Mouse (Mus musculus): ENCODE data around the gene Fasl. TPM values are rescaled to one million over a fixed set of nuclear protein-coding genes. Genes with fewer than 3 reads are reported as not detected.

The Fasl gene
- polyA plus RNA-seq, 1 experiment = 1.1 TPM

DNA sequence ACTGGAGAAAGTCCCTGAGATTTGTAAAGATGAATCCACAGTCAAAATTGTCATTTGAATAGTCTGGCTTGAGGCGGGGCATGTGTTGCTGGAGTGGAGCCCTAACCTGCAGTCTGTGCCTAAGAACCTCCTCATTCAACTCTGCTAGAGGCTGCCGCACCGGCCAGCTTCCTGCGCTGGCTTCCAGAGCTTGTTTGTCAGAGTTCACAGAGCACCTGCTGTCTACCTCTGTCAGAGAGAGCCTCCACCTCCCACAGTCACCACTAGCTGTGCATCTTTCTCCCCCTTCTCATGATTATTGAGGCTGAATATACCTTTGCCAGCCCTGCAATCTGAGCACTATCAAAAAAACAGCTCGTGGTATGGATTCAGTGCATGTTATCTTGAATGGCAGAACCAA lies 22.4 kb downstream of the Fasl start:
- 11% methylated on average over 5 of the region's 5 CpGs for WGBS
- peak; percentile 44 to 51 for DNase-seq (ENCODE audit: low read depth in 1 of 2, low spot score in 2 of 2)
- TF ChIP-seq POLR2A (IDR thresholded peaks at IDR 0.05; ENCODE audit: low read depth, low read length) = no peak
- TF ChIP-seq CTCF (IDR thresholded peaks at IDR 0.05; ENCODE audit: extremely low read depth, insufficient read depth, insufficient read length, insufficient replicate concordance) = no peak

DNA sequence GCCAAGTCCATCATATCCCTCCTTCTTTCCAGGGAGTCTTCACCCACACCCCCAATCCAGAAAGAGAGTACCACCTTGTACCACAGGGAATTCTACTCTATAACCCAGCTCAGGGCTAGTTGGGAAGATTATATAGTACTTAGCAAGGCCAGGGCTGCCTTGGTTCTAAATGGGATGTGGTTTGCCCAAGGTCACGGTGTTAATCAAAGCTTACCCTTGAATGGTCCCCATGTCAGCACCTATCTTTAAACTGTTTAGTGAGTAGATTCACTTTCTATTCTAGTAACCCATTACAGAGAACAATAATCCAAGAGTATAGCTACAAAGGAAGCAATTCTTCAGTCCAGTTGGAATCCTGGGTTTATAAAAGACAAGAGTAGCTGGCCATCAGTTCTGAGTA lies 23.3 kb downstream of the Fasl start:
- Histone ChIP-seq H3K36me3 (ENCODE audit: control insufficient read depth, insufficient read depth, low read length) (no peaks in the 10 kb centered on the region), H3K4me3 (ENCODE audit: extremely low read depth, insufficient read depth, insufficient read length) (no peak overlapping the region), H3K27me3 (ENCODE audit: control insufficient read depth, insufficient read depth, low read length) (no peaks in the 10 kb centered on the region), H3K4me1 (ENCODE audit: control insufficient read depth, insufficient read depth, insufficient read length) (peaks cover 18% of the 10 kb centered on the region), H3K27ac (ENCODE audit: insufficient read depth, low read length) (peak overlapping the region; percentile 52)
- no peak for TF ChIP-seq POLR2A (IDR thresholded peaks at IDR 0.05; ENCODE audit: low read depth, low read length)
- no peak for TF ChIP-seq CTCF (IDR thresholded peaks at IDR 0.05; ENCODE audit: extremely low read depth, insufficient read depth, insufficient read length, insufficient replicate concordance)
- DNase-seq (ENCODE audit: low read depth in 1 of 2, low spot score in 2 of 2) = no peak
- WGBS = 36% methylated on average over 1 of the region's 1 CpGs

More for the DNA sequence above, 22.4 kb downstream of the Fasl start:
- Histone ChIP-seq H3K36me3 (ENCODE audit: control insufficient read depth, insufficient read depth, low read length) (no peaks in the 10 kb centered on the region), H3K4me1 (ENCODE audit: control insufficient read depth, insufficient read depth, insufficient read length) (peaks cover 18% of the 10 kb centered on the region), H3K27me3 (ENCODE audit: control insufficient read depth, insufficient read depth, low read length) (no peaks in the 10 kb centered on the region), H3K4me3 (ENCODE audit: extremely low read depth, insufficient read depth, insufficient read length) (no peak overlapping the region), H3K27ac (ENCODE audit: insufficient read depth, low read length) (peak overlapping the region; percentile 76)

DNA sequence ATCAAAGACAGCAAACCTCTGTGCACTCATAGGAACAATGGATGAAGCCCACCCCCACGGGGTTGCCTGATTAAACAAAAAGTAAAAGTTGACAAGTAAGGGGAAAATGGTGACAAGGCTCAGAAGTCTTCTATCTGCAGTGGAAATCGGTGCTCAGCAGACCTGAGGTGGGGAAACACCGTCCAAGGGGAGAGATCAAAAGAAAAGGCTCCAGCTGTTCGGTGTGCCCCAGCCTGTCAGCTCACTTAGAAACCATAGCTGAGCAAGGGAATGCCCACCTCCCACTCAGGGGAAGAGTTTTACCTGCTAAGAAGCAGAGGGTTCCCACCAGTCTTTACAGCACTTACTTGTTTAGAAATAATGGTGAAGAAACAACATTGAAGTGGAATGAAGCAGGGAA lies 26.7 kb downstream of the Fasl start:
- no peak for DNase-seq (ENCODE audit: low read depth in 1 of 2, low spot score in 2 of 2)
- 62% methylated on average over 4 of the region's 4 CpGs for WGBS
- Histone ChIP-seq H3K27ac (ENCODE audit: insufficient read depth, low read length) (no peak overlapping the region), H3K36me3 (ENCODE audit: control insufficient read depth, insufficient read depth, low read length) (no peaks in the 10 kb centered on the region), H3K27me3 (ENCODE audit: control insufficient read depth, insufficient read depth, low read length) (no peaks in the 10 kb centered on the region), H3K4me1 (ENCODE audit: control insufficient read depth, insufficient read depth, insufficient read length) (peaks cover 15% of the 10 kb centered on the region), H3K4me3 (ENCODE audit: extremely low read depth, insufficient read depth, insufficient read length) (no peak overlapping the region)
- TF ChIP-seq CTCF (IDR thresholded peaks at IDR 0.05; ENCODE audit: extremely low read depth, insufficient read depth, insufficient read length, insufficient replicate concordance) (no peak), POLR2A (IDR thresholded peaks at IDR 0.05; ENCODE audit: low read depth, low read length) (no peak)

DNA sequence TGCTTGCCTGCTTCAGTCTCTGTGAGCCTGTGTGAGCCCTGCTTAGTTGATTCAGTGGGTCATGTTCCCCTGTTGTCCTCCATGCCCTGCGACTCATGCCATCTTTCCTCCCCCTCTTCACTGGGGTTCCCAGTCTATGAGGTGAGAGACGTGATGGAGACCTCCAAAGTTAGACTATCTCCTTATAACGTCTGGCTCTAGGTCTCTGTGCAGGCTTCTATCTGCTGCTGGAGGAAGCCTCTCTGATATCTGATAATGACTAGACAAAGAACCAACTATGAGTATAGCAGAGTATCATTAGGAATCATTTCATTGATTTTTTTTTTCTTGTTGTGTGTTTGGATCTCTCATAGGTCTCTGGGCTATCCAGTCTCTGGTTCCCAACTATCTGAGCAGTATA lies 31.7 kb downstream of the Fasl start:
- Histone ChIP-seq H3K4me3 (ENCODE audit: extremely low read depth, insufficient read depth, insufficient read length) (no peak overlapping the region), H3K27me3 (ENCODE audit: control insufficient read depth, insufficient read depth, low read length) (no peaks in the 10 kb centered on the region), H3K4me1 (ENCODE audit: control insufficient read depth, insufficient read depth, insufficient read length) (peaks cover 3% of the 10 kb centered on the region; the same call in 1 of the 2 replicates), H3K27ac (ENCODE audit: insufficient read depth, low read length) (no peak overlapping the region), H3K36me3 (ENCODE audit: control insufficient read depth, insufficient read depth, low read length) (no peaks in the 10 kb centered on the region)
- WGBS = 88% methylated on average over 3 of the region's 3 CpGs
- DNase-seq (ENCODE audit: low read depth in 1 of 2, low spot score in 2 of 2) = no peak
- TF ChIP-seq POLR2A (IDR thresholded peaks at IDR 0.05; ENCODE audit: low read depth, low read length) = no peak
- no peak for TF ChIP-seq CTCF (IDR thresholded peaks at IDR 0.05; ENCODE audit: extremely low read depth, insufficient read depth, insufficient read length, insufficient replicate concordance)

DNA sequence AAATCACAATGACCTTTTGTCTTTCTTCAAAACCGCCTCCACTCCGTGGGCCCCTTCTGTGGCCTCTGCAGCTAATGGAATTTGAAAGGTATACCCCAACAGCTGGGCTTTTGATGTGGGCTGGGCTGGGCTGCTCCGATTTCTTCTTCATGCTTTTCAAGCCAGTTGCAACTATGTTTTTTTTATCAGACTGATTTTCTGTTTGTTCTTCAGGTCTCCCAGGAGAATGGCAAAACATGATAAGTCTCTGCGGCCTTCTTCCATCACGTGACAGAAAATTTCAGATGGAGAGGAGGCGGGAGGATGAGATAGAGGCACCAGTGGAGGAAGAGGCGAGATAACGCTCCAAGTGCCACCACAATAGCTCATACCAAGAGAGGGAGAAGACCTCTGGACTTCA lies 37.0 kb downstream of the Fasl start:
- no peak for TF ChIP-seq POLR2A (IDR thresholded peaks at IDR 0.05; ENCODE audit: low read depth, low read length)
- TF ChIP-seq CTCF (IDR thresholded peaks at IDR 0.05; ENCODE audit: extremely low read depth, insufficient read depth, insufficient read length, insufficient replicate concordance) = no peak
- no peak overlapping the region for H3K27ac ChIP-seq (ENCODE audit: insufficient read depth, low read length)
- H3K27me3 ChIP-seq (ENCODE audit: control insufficient read depth, insufficient read depth, low read length) = no peaks in the 10 kb centered on the region
- no peaks in the 10 kb centered on the region for H3K36me3 ChIP-seq (ENCODE audit: control insufficient read depth, insufficient read depth, low read length)
- no peaks in the 10 kb centered on the region for H3K4me1 ChIP-seq (ENCODE audit: control insufficient read depth, insufficient read depth, insufficient read length)
- H3K4me3 ChIP-seq (ENCODE audit: extremely low read depth, insufficient read depth, insufficient read length) = no peak overlapping the region
- DNase-seq (ENCODE audit: low read depth in 1 of 2, low spot score in 2 of 2) = no peak
- 48% methylated on average over 8 of the region's 8 CpGs for WGBS

DNA sequence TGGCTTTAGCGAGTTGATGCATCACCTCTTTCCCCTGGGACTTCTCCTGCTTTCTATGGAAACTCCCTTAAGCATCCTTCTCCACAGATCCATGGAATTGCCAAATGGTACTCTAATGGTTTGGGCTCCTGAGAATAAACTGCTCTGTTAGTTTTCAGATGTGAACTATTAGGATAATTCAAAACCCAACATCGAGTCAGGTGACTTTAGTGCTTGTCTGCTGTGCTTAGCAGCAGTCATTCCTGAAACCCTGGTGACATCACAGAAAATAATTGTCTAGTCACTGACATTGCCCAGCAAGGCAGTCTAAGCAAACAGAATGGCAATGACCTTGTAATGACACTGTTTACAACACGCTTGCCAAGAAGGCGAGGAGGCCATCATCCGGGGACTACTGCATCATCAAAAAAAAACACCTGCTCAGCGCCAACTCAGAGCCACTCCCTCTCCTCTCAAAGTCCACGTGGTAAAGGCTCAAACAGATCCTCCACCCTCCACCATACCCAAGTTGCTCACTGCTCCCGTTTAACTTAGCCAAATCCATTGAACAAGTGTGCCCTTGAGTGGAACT lies 37.7 kb downstream of the Fasl start:
- 65% methylated on average over 8 of the region's 8 CpGs for WGBS
- DNase-seq (ENCODE audit: low read depth in 1 of 2, low spot score in 2 of 2) = no peak
- Histone ChIP-seq H3K4me1 (ENCODE audit: control insufficient read depth, insufficient read depth, insufficient read length) (no peaks in the 10 kb centered on the region), H3K27ac (ENCODE audit: insufficient read depth, low read length) (no peak overlapping the region), H3K4me3 (ENCODE audit: extremely low read depth, insufficient read depth, insufficient read length) (no peak overlapping the region), H3K27me3 (ENCODE audit: control insufficient read depth, insufficient read depth, low read length) (no peaks in the 10 kb centered on the region), H3K36me3 (ENCODE audit: control insufficient read depth, insufficient read depth, low read length) (no peaks in the 10 kb centered on the region)
- TF ChIP-seq POLR2A (IDR thresholded peaks at IDR 0.05; ENCODE audit: low read depth, low read length) = no peak
- no peak for TF ChIP-seq CTCF (IDR thresholded peaks at IDR 0.05; ENCODE audit: extremely low read depth, insufficient read depth, insufficient read length, insufficient replicate concordance)

DNA sequence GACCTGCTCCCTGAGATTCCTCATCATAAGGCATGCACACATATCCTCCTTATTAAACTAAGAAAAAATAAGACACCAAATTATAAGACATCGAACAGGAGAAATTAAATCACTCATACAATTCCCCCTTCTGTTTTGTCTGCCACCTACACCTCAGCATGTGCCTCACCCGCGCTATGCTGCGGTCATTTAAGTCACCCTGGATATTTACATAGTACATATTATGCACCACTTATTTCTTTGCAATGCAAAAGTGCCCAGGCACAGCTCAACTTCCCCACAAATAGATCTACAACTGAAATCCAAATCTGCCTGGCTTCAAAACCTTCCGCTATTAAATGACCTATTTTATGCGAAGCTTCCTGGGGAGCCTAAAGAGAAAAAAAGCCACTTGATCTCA lies 39.6 kb downstream of the Fasl start:
- no peaks in the 10 kb centered on the region for H3K36me3 ChIP-seq (ENCODE audit: control insufficient read depth, insufficient read depth, low read length)
- WGBS = 73% methylated on average over 6 of the region's 6 CpGs
- H3K4me3 ChIP-seq (ENCODE audit: extremely low read depth, insufficient read depth, insufficient read length) = no peak overlapping the region
- DNase-seq (ENCODE audit: low read depth in 1 of 2, low spot score in 2 of 2) = no peak
- TF ChIP-seq POLR2A (IDR thresholded peaks at IDR 0.05; ENCODE audit: low read depth, low read length) (no peak), CTCF (IDR thresholded peaks at IDR 0.05; ENCODE audit: extremely low read depth, insufficient read depth, insufficient read length, insufficient replicate concordance) (no peak)
- H3K27ac ChIP-seq (ENCODE audit: insufficient read depth, low read length) = no peak overlapping the region
- H3K4me1 ChIP-seq (ENCODE audit: control insufficient read depth, insufficient read depth, insufficient read length) = no peaks in the 10 kb centered on the region
- H3K27me3 ChIP-seq (ENCODE audit: control insufficient read depth, insufficient read depth, low read length) = no peaks in the 10 kb centered on the region

Data from spleen, adult 2 months (tissue).